Mouse (Mus musculus): ENCODE measurements at regions not wholly inside any gene's neighbourhood (a gene's known extent, or its start where the extent isn't known, plus 50 kb on each side); places are given as distances from the start of the nearest gene placed in this dataset.

GRCm38 (mm10) chr17:82929511-82929910, 285.6 kb upstream of the Pkdcc start:
- H3K9me3 ChIP-seq (ENCODE audit: low read length), result 0 out of 2 replicates have a peak, but pooled peaks cover 4% of the 10 kb centered on the region
- no peaks in the 10 kb centered on the region for H3K36me3 ChIP-seq (ENCODE audit: insufficient read depth, low read length)
- H3K4me1 ChIP-seq (replicated peaks; ENCODE audit: low read depth, low read length), result no peaks in the 10 kb centered on the region
- no peak for TF ChIP-seq NANOG (IDR thresholded peaks at IDR 0.05; ENCODE audit: borderline replicate concordance, low read length)
- no peak for TF ChIP-seq POU5F1 (IDR thresholded peaks at IDR 0.05; ENCODE audit: borderline replicate concordance, low read length)
- TF ChIP-seq CTCF (conservative IDR thresholded peaks at IDR 0.05; ENCODE audit: low read length), result no peak
- H3K4me3 ChIP-seq (replicated peaks; ENCODE audit: low read length), result no peak overlapping the region
- H3K27me3 ChIP-seq (ENCODE audit: insufficient read depth, low read length), result no peaks in the 10 kb centered on the region

GRCm38 (mm10) chr17:82930738-82931137, 284.4 kb upstream of the Pkdcc start:
- Histone ChIP-seq H3K27me3 (ENCODE audit: insufficient read depth, low read length) (no peaks in the 10 kb centered on the region), H3K36me3 (ENCODE audit: insufficient read depth, low read length) (no peaks in the 10 kb centered on the region), H3K9me3 (ENCODE audit: low read length) (0 out of 2 replicates have a peak, but pooled peaks cover 4% of the 10 kb centered on the region), H3K4me1 (replicated peaks; ENCODE audit: low read depth, low read length) (no peaks in the 10 kb centered on the region), H3K4me3 (replicated peaks; ENCODE audit: low read length) (no peak overlapping the region)
- TF ChIP-seq POU5F1 (IDR thresholded peaks at IDR 0.05; ENCODE audit: borderline replicate concordance, low read length) (no peak), CTCF (conservative IDR thresholded peaks at IDR 0.05; ENCODE audit: low read length) (no peak), NANOG (IDR thresholded peaks at IDR 0.05; ENCODE audit: borderline replicate concordance, low read length) (no peak)

- H3K4me1 ChIP-seq (replicated peaks; ENCODE audit: low read depth, low read length), result no peaks in the 10 kb centered on the region
- no peaks in the 10 kb centered on the region for H3K36me3 ChIP-seq (ENCODE audit: insufficient read depth, low read length)
- H3K9me3 ChIP-seq (ENCODE audit: low read length), result 0 out of 2 replicates have a peak, but pooled peaks cover 4% of the 10 kb centered on the region
- TF ChIP-seq POU5F1 (IDR thresholded peaks at IDR 0.05; ENCODE audit: borderline replicate concordance, low read length) (no peak), CTCF (conservative IDR thresholded peaks at IDR 0.05; ENCODE audit: low read length) (no peak), NANOG (IDR thresholded peaks at IDR 0.05; ENCODE audit: borderline replicate concordance, low read length) (no peak)
- H3K27me3 ChIP-seq (ENCODE audit: insufficient read depth, low read length), result no peaks in the 10 kb centered on the region
- H3K4me3 ChIP-seq (replicated peaks; ENCODE audit: low read length), result no peak overlapping the region
Observed at GRCm38 (mm10) chr17:82931476-82931875, 283.6 kb upstream of the Pkdcc start.

- no peaks in the 10 kb centered on the region for H3K4me1 ChIP-seq (replicated peaks; ENCODE audit: low read depth, low read length)
- no peaks in the 10 kb centered on the region for H3K9me3 ChIP-seq (ENCODE audit: low read length)
- H3K27me3 ChIP-seq (ENCODE audit: insufficient read depth, low read length), result no peaks in the 10 kb centered on the region
- H3K36me3 ChIP-seq (ENCODE audit: insufficient read depth, low read length), result no peaks in the 10 kb centered on the region
- TF ChIP-seq NANOG (IDR thresholded peaks at IDR 0.05; ENCODE audit: borderline replicate concordance, low read length), result no peak
- TF ChIP-seq CTCF (conservative IDR thresholded peaks at IDR 0.05; ENCODE audit: low read length), result no peak
- TF ChIP-seq POU5F1 (IDR thresholded peaks at IDR 0.05; ENCODE audit: borderline replicate concordance, low read length), result no peak
- no peak overlapping the region for H3K4me3 ChIP-seq (replicated peaks; ENCODE audit: low read length)
Observed at GRCm38 (mm10) chr17:82936836-82937235, 278.3 kb upstream of the Pkdcc start.

GRCm38 (mm10) chr17:82946083-82946482, 269.0 kb upstream of the Pkdcc start:
- no peaks in the 10 kb centered on the region for H3K9me3 ChIP-seq (ENCODE audit: low read length)

GRCm38 (mm10) chr17:82949794-82950193, 265.3 kb upstream of the Pkdcc start:
- Histone ChIP-seq H3K4me1 (replicated peaks; ENCODE audit: low read depth, low read length) (no peaks in the 10 kb centered on the region), H3K36me3 (ENCODE audit: insufficient read depth, low read length) (no peaks in the 10 kb centered on the region), H3K9me3 (ENCODE audit: low read length) (no peaks in the 10 kb centered on the region), H3K27me3 (ENCODE audit: insufficient read depth, low read length) (peaks cover 4% of the 10 kb centered on the region; the same call in 1 of the 2 replicates), H3K4me3 (replicated peaks; ENCODE audit: low read length) (no peak overlapping the region)
- TF ChIP-seq NANOG (IDR thresholded peaks at IDR 0.05; ENCODE audit: borderline replicate concordance, low read length) (no peak), POU5F1 (IDR thresholded peaks at IDR 0.05; ENCODE audit: borderline replicate concordance, low read length) (no peak), CTCF (conservative IDR thresholded peaks at IDR 0.05; ENCODE audit: low read length) (no peak)

More at GRCm38 (mm10) chr17:82946083-82946482, 269.0 kb upstream of the Pkdcc start:
- Histone ChIP-seq H3K27me3 (ENCODE audit: insufficient read depth, low read length) (peaks cover 2% of the 10 kb centered on the region; the same call in 1 of the 2 replicates), H3K36me3 (ENCODE audit: insufficient read depth, low read length) (no peaks in the 10 kb centered on the region), H3K4me3 (replicated peaks; ENCODE audit: low read length) (no peak overlapping the region), H3K4me1 (replicated peaks; ENCODE audit: low read depth, low read length) (no peaks in the 10 kb centered on the region)
- TF ChIP-seq NANOG (IDR thresholded peaks at IDR 0.05; ENCODE audit: borderline replicate concordance, low read length), result no peak
- TF ChIP-seq POU5F1 (IDR thresholded peaks at IDR 0.05; ENCODE audit: borderline replicate concordance, low read length), result no peak
- TF ChIP-seq CTCF (conservative IDR thresholded peaks at IDR 0.05; ENCODE audit: low read length), result no peak

GRCm38 (mm10) chr17:82950268-82950667, 264.8 kb upstream of the Pkdcc start:
- Histone ChIP-seq H3K36me3 (ENCODE audit: insufficient read depth, low read length) (no peaks in the 10 kb centered on the region), H3K4me3 (replicated peaks; ENCODE audit: low read length) (no peak overlapping the region), H3K27me3 (ENCODE audit: insufficient read depth, low read length) (peaks cover 4% of the 10 kb centered on the region; the same call in 1 of the 2 replicates), H3K4me1 (replicated peaks; ENCODE audit: low read depth, low read length) (no peaks in the 10 kb centered on the region), H3K9me3 (ENCODE audit: low read length) (no peaks in the 10 kb centered on the region)
- TF ChIP-seq POU5F1 (IDR thresholded peaks at IDR 0.05; ENCODE audit: borderline replicate concordance, low read length) (no peak), NANOG (IDR thresholded peaks at IDR 0.05; ENCODE audit: borderline replicate concordance, low read length) (no peak), CTCF (conservative IDR thresholded peaks at IDR 0.05; ENCODE audit: low read length) (no peak)

- no peaks in the 10 kb centered on the region for H3K4me1 ChIP-seq (replicated peaks; ENCODE audit: low read depth, low read length)
- no peak overlapping the region for H3K4me3 ChIP-seq (replicated peaks; ENCODE audit: low read length)
- H3K9me3 ChIP-seq (ENCODE audit: low read length), result no peaks in the 10 kb centered on the region
- no peaks in the 10 kb centered on the region for H3K36me3 ChIP-seq (ENCODE audit: insufficient read depth, low read length)
- TF ChIP-seq CTCF (conservative IDR thresholded peaks at IDR 0.05; ENCODE audit: low read length) (peak; percentile 78), NANOG (IDR thresholded peaks at IDR 0.05; ENCODE audit: borderline replicate concordance, low read length) (no peak)
- peaks cover 13% of the 10 kb centered on the region for H3K27me3 ChIP-seq (ENCODE audit: insufficient read depth, low read length)
Observed at GRCm38 (mm10) chr17:82957409-82957808, 257.7 kb upstream of the Pkdcc start.

- Histone ChIP-seq H3K4me3 (replicated peaks; ENCODE audit: low read length) (no peak overlapping the region), H3K9me3 (ENCODE audit: low read length) (no peaks in the 10 kb centered on the region), H3K27me3 (ENCODE audit: insufficient read depth, low read length) (no peaks in the 10 kb centered on the region), H3K4me1 (replicated peaks; ENCODE audit: low read depth, low read length) (no peaks in the 10 kb centered on the region), H3K36me3 (ENCODE audit: insufficient read depth, low read length) (no peaks in the 10 kb centered on the region)
- TF ChIP-seq CTCF (conservative IDR thresholded peaks at IDR 0.05; ENCODE audit: low read length), result no peak
- TF ChIP-seq POU5F1 (IDR thresholded peaks at IDR 0.05; ENCODE audit: borderline replicate concordance, low read length), result no peak
- no peak for TF ChIP-seq NANOG (IDR thresholded peaks at IDR 0.05; ENCODE audit: borderline replicate concordance, low read length)
Observed at GRCm38 (mm10) chr17:82963374-82963773, 251.7 kb upstream of the Pkdcc start.
